Mouse (Mus musculus): ENCODE measurements around the gene Olfr469. TPM values are rescaled to one million over a fixed set of nuclear protein-coding genes. Genes with fewer than 3 reads are reported as not detected.

The Olfr469 gene
- polyA plus RNA-seq, 1 experiment = not detected

- Histone ChIP-seq H3K27me3 (ENCODE audit: control insufficient read depth, insufficient read depth, insufficient read length) (no peaks in the 10 kb centered on the region), H3K79me2 (ENCODE audit: control insufficient read depth, insufficient read depth) (no peaks in the 10 kb centered on the region), H3K36me3 (ENCODE audit: control insufficient read depth, insufficient read depth) (no peaks in the 10 kb centered on the region), H3K4me3 (no peak overlapping the region), H3K4me2 (ENCODE audit: low read depth) (no peak overlapping the region), H3ac (ENCODE audit: control insufficient read depth, insufficient read length) (no peak overlapping the region)
- no peak for TF ChIP-seq MYOG (IDR thresholded peaks at IDR 0.05; ENCODE audit: control insufficient read depth in 1 of 3, insufficient read depth in 1 of 3, insufficient read length in 2 of 3, low read depth in 2 of 3)
Observed at GRCm38 (mm10) chr7:107778216-107778615, 47.1 kb downstream of the Olfr469 start.

DNA sequence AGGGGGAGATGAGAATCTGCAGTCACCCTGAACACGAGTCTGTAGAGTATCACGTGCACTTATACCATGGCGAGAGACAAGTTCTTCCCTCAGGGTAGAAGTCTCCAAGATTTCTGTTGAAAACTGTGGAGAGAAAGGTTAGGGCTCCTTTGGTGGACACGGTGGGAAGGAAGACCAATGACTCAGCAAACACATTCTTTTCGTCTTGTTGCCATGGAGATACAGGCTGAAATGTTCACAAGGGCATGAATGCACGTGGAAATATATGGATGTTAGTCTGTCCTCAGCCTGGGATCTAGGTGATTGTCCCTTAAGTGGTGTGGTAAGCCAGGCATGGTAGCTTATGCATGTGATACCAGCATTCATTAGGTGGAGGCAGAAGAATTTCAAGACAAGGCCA, 54.5 kb downstream of the Olfr469 start:
- no peaks in the 10 kb centered on the region for H3K79me2 ChIP-seq (ENCODE audit: control insufficient read depth, insufficient read depth)

More for the DNA sequence above, 54.5 kb downstream of the Olfr469 start:
- no peak overlapping the region for H3K4me3 ChIP-seq
- H3ac ChIP-seq (ENCODE audit: control insufficient read depth, insufficient read length) = no peak overlapping the region
- H3K4me2 ChIP-seq (ENCODE audit: low read depth) = no peak overlapping the region
- TF ChIP-seq USF1 (IDR thresholded peaks at IDR 0.05; ENCODE audit: low read depth) = no peak
- no peak for TF ChIP-seq POLR2A (IDR thresholded peaks at IDR 0.05; ENCODE audit: insufficient read length, low read depth)
- no peak for TF ChIP-seq E2F4 (IDR thresholded peaks at IDR 0.05; ENCODE audit: insufficient read depth)
- no peak for TF ChIP-seq MYOG (IDR thresholded peaks at IDR 0.05; ENCODE audit: control insufficient read depth in 1 of 3, insufficient read depth in 1 of 3, insufficient read length in 2 of 3, low read depth in 2 of 3)
- TF ChIP-seq CEBPB (IDR thresholded peaks at IDR 0.05; ENCODE audit: insufficient read depth, poor library complexity, severe bottlenecking) = no peak
- TF ChIP-seq REST (IDR thresholded peaks at IDR 0.05; ENCODE audit: insufficient read depth, insufficient read length) = no peak
- H3K27me3 ChIP-seq (ENCODE audit: control insufficient read depth, insufficient read depth, insufficient read length) = no peaks in the 10 kb centered on the region
- no peaks in the 10 kb centered on the region for H3K36me3 ChIP-seq (ENCODE audit: control insufficient read depth, insufficient read depth)

Other genes with a start within 250 kb of the Olfr469 start
- gene Ppfibp2, start 230.3 kb downstream of the Olfr469 start, polyA plus RNA-seq (2012; fragmentation: generic; extraction: Trizol) = 0.60 TPM
- gene 5330417H12Rik, start 200.4 kb downstream of the Olfr469 start, polyA plus RNA-seq (2012; fragmentation: generic; extraction: Trizol) = not detected
- 0.11 TPM for gene Cyb5r2, start 67.5 kb downstream of the Olfr469 start, polyA plus RNA-seq (2012; fragmentation: generic; extraction: Trizol)
- not detected for gene Ovch2, start 24.3 kb downstream of the Olfr469 start, polyA plus RNA-seq (2012; fragmentation: generic; extraction: Trizol)
- not detected for gene Olfr467, start 13.3 kb downstream of the Olfr469 start, polyA plus RNA-seq (2012; fragmentation: generic; extraction: Trizol)
- not detected for gene Olfr470, start 21.9 kb upstream of the Olfr469 start, polyA plus RNA-seq (2012; fragmentation: generic; extraction: Trizol)
- not detected for gene Olfr472, start 72.4 kb upstream of the Olfr469 start, polyA plus RNA-seq (2012; fragmentation: generic; extraction: Trizol)
- gene Olfr473, start 104.9 kb upstream of the Olfr469 start, polyA plus RNA-seq (2012; fragmentation: generic; extraction: Trizol) = not detected
- gene Olfr474, start 129.1 kb upstream of the Olfr469 start, polyA plus RNA-seq (2012; fragmentation: generic; extraction: Trizol) = not detected
- gene Olfr476, start 139.3 kb upstream of the Olfr469 start, polyA plus RNA-seq (2012; fragmentation: generic; extraction: Trizol) = not detected
- gene Olfr477, start 161.2 kb upstream of the Olfr469 start, polyA plus RNA-seq (2012; fragmentation: generic; extraction: Trizol) = not detected
- not detected for gene Olfr478, start 208.4 kb upstream of the Olfr469 start, polyA plus RNA-seq (2012; fragmentation: generic; extraction: Trizol)
- gene Olfr479, start 225.2 kb upstream of the Olfr469 start, polyA plus RNA-seq (2012; fragmentation: generic; extraction: Trizol) = not detected
- not detected for gene Olfr480, start 241.8 kb upstream of the Olfr469 start, polyA plus RNA-seq (2012; fragmentation: generic; extraction: Trizol)

All from myocyte (in vitro differentiated cells).